Mouse (Mus musculus): ENCODE measurements at regions not wholly inside any gene's neighbourhood (a gene's known extent, or its start where the extent isn't known, plus 50 kb on each side); places are given as distances from the start of the nearest gene placed in this dataset.

- no peak for TF ChIP-seq CTCF (IDR thresholded peaks at IDR 0.05; ENCODE audit: extremely low read depth, insufficient read depth, low read length)
- no peak for TF ChIP-seq POLR2A (IDR thresholded peaks at IDR 0.05; ENCODE audit: extremely low read depth, insufficient read depth, low read length)
Measured at GRCm38 (mm10) chr2:3915141-3915540, 102.4 kb upstream of the Frmd4a start.
